Mouse (Mus musculus): ENCODE measurements at regions not wholly inside any gene's neighbourhood (a gene's known extent, or its start where the extent isn't known, plus 50 kb on each side); places are given as distances from the start of the nearest gene placed in this dataset.

- H3K27ac ChIP-seq: no peak overlapping the region
- peaks cover 6% of the 10 kb centered on the region; the same call in 1 of the 2 replicates for H3K27me3 ChIP-seq (ENCODE audit: insufficient read depth, poor library complexity, severe bottlenecking)
- no peaks in the 10 kb centered on the region for H3K36me3 ChIP-seq
- 61% methylated on average over 4 of the region's 4 CpGs for WGBS
- DNase-seq (ENCODE audit: low spot score): no peak
- H3K4me1 ChIP-seq: peaks cover 16% of the 10 kb centered on the region
- H3K4me3 ChIP-seq: no peak overlapping the region
- no peaks in the 10 kb centered on the region for H3K9me3 ChIP-seq
Measured at GRCm38 (mm10) chr8:10734746-10735145, 273.5 kb downstream of the Irs2 start.

GRCm38 (mm10) chr8:10723332-10723731, 284.9 kb downstream of the Irs2 start:
- no peaks in the 10 kb centered on the region for H3K36me3 ChIP-seq
- no peaks in the 10 kb centered on the region for H3K9me3 ChIP-seq
- no peak for DNase-seq (ENCODE audit: low spot score)
- H3K4me3 ChIP-seq: no peak overlapping the region
- H3K27ac ChIP-seq: 0 out of 2 replicates have a peak overlapping the region, but pooled peaks have one; percentile 19
- peaks cover 3% of the 10 kb centered on the region; the same call in 1 of the 2 replicates for H3K27me3 ChIP-seq (ENCODE audit: insufficient read depth, poor library complexity, severe bottlenecking)
- peaks cover 16% of the 10 kb centered on the region for H3K4me1 ChIP-seq
- 44% methylated on average over 2 of the region's 2 CpGs for WGBS

GRCm38 (mm10) chr8:10722742-10723141, 285.5 kb downstream of the Irs2 start:
- Histone ChIP-seq H3K4me1 (peaks cover 22% of the 10 kb centered on the region), H3K9me3 (no peaks in the 10 kb centered on the region), H3K36me3 (no peaks in the 10 kb centered on the region), H3K27ac (no peak overlapping the region), H3K27me3 (ENCODE audit: insufficient read depth, poor library complexity, severe bottlenecking) (peaks cover 3% of the 10 kb centered on the region; the same call in 1 of the 2 replicates), H3K4me3 (no peak overlapping the region)
- 84% methylated on average over 4 of the region's 4 CpGs for WGBS
- DNase-seq (ENCODE audit: low spot score): no peak

GRCm38 (mm10) chr8:10722342-10722741, 285.9 kb downstream of the Irs2 start:
- 88% methylated on average over 3 of the region's 3 CpGs for whole genome bisulfite sequencing
- Histone ChIP-seq H3K27me3 (ENCODE audit: insufficient read depth, poor library complexity, severe bottlenecking) (peaks cover 4% of the 10 kb centered on the region), H3K9me3 (no peaks in the 10 kb centered on the region), H3K4me1 (peaks cover 23% of the 10 kb centered on the region), H3K4me3 (no peak overlapping the region), H3K36me3 (no peaks in the 10 kb centered on the region), H3K27ac (no peak overlapping the region)
- no peak for DNase-seq (ENCODE audit: low spot score)

- H3K36me3 ChIP-seq: no peaks in the 10 kb centered on the region
- WGBS: 76% methylated on average over 10 of the region's 10 CpGs
- H3K9me3 ChIP-seq: no peaks in the 10 kb centered on the region
- DNase-seq (ENCODE audit: low spot score): no peak
- peaks cover 23% of the 10 kb centered on the region for H3K4me1 ChIP-seq
- no peak overlapping the region for H3K27ac ChIP-seq
- H3K4me3 ChIP-seq: no peak overlapping the region
- peaks cover 11% of the 10 kb centered on the region for H3K27me3 ChIP-seq (ENCODE audit: insufficient read depth, poor library complexity, severe bottlenecking)
Measured at GRCm38 (mm10) chr8:10721146-10721862, 287.0 kb downstream of the Irs2 start.

GRCm38 (mm10) chr8:10720398-10720797, 287.9 kb downstream of the Irs2 start:
- H3K4me1 ChIP-seq: peaks cover 23% of the 10 kb centered on the region
- 79% methylated on average over 3 of the region's 3 CpGs for WGBS
- DNase-seq (ENCODE audit: low spot score): no peak
- H3K27ac ChIP-seq: no peak overlapping the region
- H3K27me3 ChIP-seq (ENCODE audit: insufficient read depth, poor library complexity, severe bottlenecking): peaks cover 11% of the 10 kb centered on the region
- H3K4me3 ChIP-seq: no peak overlapping the region
- no peaks in the 10 kb centered on the region for H3K36me3 ChIP-seq
- no peaks in the 10 kb centered on the region for H3K9me3 ChIP-seq

GRCm38 (mm10) chr8:10719411-10719810, 288.8 kb downstream of the Irs2 start:
- no peaks in the 10 kb centered on the region for H3K36me3 ChIP-seq
- H3K9me3 ChIP-seq: no peaks in the 10 kb centered on the region

GRCm38 (mm10) chr8:10717297-10717696, 291.0 kb downstream of the Irs2 start:
- no peak overlapping the region for H3K4me3 ChIP-seq
- WGBS: 66% methylated on average over 8 of the region's 8 CpGs
- no peak overlapping the region; the same call in 1 of the 2 replicates for H3K27ac ChIP-seq
- no peaks in the 10 kb centered on the region for H3K36me3 ChIP-seq
- H3K4me1 ChIP-seq: peaks cover 10% of the 10 kb centered on the region; the same call in 1 of the 2 replicates
- H3K9me3 ChIP-seq: no peaks in the 10 kb centered on the region
- DNase-seq (ENCODE audit: low spot score): no peak
- peaks cover 11% of the 10 kb centered on the region for H3K27me3 ChIP-seq (ENCODE audit: insufficient read depth, poor library complexity, severe bottlenecking)

More at GRCm38 (mm10) chr8:10719411-10719810, 288.8 kb downstream of the Irs2 start:
- 91% methylated on average over 6 of the region's 6 CpGs for WGBS
- Histone ChIP-seq H3K27me3 (ENCODE audit: insufficient read depth, poor library complexity, severe bottlenecking) (peaks cover 11% of the 10 kb centered on the region), H3K4me3 (no peak overlapping the region), H3K27ac (no peak overlapping the region), H3K4me1 (peaks cover 23% of the 10 kb centered on the region)
- no peak for DNase-seq (ENCODE audit: low spot score)

GRCm38 (mm10) chr8:10716161-10716560, 292.1 kb downstream of the Irs2 start:
- H3K4me1 ChIP-seq: peaks cover 10% of the 10 kb centered on the region; the same call in 1 of the 2 replicates
- no peaks in the 10 kb centered on the region for H3K36me3 ChIP-seq
- no peak overlapping the region for H3K27ac ChIP-seq
- peaks cover 11% of the 10 kb centered on the region for H3K27me3 ChIP-seq (ENCODE audit: insufficient read depth, poor library complexity, severe bottlenecking)
- 83% methylated on average over 5 of the region's 5 CpGs for WGBS
- H3K4me3 ChIP-seq: no peak overlapping the region
- DNase-seq (ENCODE audit: low spot score): no peak
- no peaks in the 10 kb centered on the region for H3K9me3 ChIP-seq

GRCm38 (mm10) chr8:10713515-10714042, 294.7 kb downstream of the Irs2 start:
- H3K4me3 ChIP-seq: no peak overlapping the region
- no peak for DNase-seq (ENCODE audit: low spot score)
- peaks cover 12% of the 10 kb centered on the region; the same call in 1 of the 2 replicates for H3K4me1 ChIP-seq
- no peaks in the 10 kb centered on the region for H3K36me3 ChIP-seq
- WGBS: 78% methylated on average over 13 of the region's 13 CpGs
- H3K27me3 ChIP-seq (ENCODE audit: insufficient read depth, poor library complexity, severe bottlenecking): peaks cover 8% of the 10 kb centered on the region; the same call in 1 of the 2 replicates
- no peak overlapping the region for H3K27ac ChIP-seq
- no peaks in the 10 kb centered on the region for H3K9me3 ChIP-seq

- Histone ChIP-seq H3K27me3 (ENCODE audit: insufficient read depth, poor library complexity, severe bottlenecking) (peaks cover 6% of the 10 kb centered on the region; the same call in 1 of the 2 replicates), H3K4me3 (no peak overlapping the region), H3K9me3 (no peaks in the 10 kb centered on the region), H3K27ac (no peak overlapping the region), H3K36me3 (no peaks in the 10 kb centered on the region), H3K4me1 (peaks cover 13% of the 10 kb centered on the region; the same call in 1 of the 2 replicates)
- no peak for DNase-seq (ENCODE audit: low spot score)
- WGBS: 71% methylated on average over 7 of the region's 7 CpGs
Measured at GRCm38 (mm10) chr8:10712118-10712689, 296.1 kb downstream of the Irs2 start.

GRCm38 (mm10) chr8:10711474-10711873, 296.8 kb downstream of the Irs2 start:
- Histone ChIP-seq H3K9me3 (no peaks in the 10 kb centered on the region), H3K27ac (no peak overlapping the region), H3K36me3 (no peaks in the 10 kb centered on the region), H3K4me1 (peaks cover 13% of the 10 kb centered on the region; the same call in 1 of the 2 replicates), H3K27me3 (ENCODE audit: insufficient read depth, poor library complexity, severe bottlenecking) (no peaks in the 10 kb centered on the region), H3K4me3 (no peak overlapping the region)
- no peak for DNase-seq (ENCODE audit: low spot score)
- WGBS: 49% methylated on average over 7 of the region's 7 CpGs

GRCm38 (mm10) chr8:10708509-10708908, 299.7 kb downstream of the Irs2 start:
- DNase-seq (ENCODE audit: low spot score): no peak
- 58% methylated on average over 6 of the region's 6 CpGs for WGBS
- H3K4me3 ChIP-seq: no peak overlapping the region

More at GRCm38 (mm10) chr8:10708509-10708908, 299.7 kb downstream of the Irs2 start:
- Histone ChIP-seq H3K9me3 (no peaks in the 10 kb centered on the region), H3K27ac (no peak overlapping the region), H3K4me1 (peaks cover 21% of the 10 kb centered on the region), H3K27me3 (ENCODE audit: insufficient read depth, poor library complexity, severe bottlenecking) (no peaks in the 10 kb centered on the region), H3K36me3 (no peaks in the 10 kb centered on the region)

Measured in heart, embryonic 10.5 days (tissue).